Mouse (Mus musculus): ENCODE data around the gene Anks1b. TPM values are rescaled to one million over a fixed set of nuclear protein-coding genes. Genes with fewer than 3 reads are reported as not detected.
"Not testable (repeated sequence)": the region's sequence is repeated elsewhere in the genome, so short reads cannot be mapped to it uniquely, and the experiment has no call there.

Gene Anks1b
- polyA plus RNA-seq, 1 experiment, result 0.03 TPM

DNA sequence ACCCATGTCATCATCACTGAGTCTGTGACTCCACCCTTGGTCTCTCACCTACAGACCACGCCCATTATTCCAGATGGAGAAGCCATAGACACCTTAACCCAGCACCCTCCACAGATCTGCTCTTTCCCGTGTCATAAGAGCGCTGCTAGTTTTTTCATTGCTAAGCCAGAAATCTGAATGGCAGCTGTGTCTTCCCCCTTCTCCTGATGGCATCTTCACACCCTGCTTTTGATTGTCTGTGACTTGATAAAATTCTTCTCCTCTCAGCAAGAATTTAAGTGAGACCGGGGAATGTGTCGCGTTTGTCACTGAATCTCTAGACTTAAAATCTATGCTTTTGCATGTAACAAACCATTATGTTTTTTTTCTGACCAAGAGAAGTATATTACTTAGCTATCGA is 736.1 kb downstream of the Anks1b start:
- 84% methylated on average over 7 of the region's 7 CpGs for WGBS

DNA sequence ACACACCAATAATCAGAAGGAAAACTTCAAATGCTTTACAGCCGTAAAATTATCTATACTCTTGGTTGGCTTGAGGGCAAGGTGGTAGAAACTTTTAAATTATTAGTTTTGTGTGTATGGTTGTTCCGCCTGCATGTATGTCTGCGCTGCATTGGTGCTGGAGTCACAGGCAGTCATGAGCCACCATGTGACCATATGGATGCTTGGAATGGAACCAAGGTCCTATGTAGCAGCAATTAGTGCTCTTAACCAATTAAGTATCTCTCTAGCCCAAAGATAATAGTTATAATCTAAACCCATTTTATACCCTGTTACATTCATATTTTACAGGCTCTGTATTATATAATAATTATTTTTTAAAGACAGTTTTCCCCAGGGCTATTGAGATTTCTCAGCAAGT is 739.7 kb downstream of the Anks1b start:
- Histone ChIP-seq H3K36me3 (ENCODE audit: control insufficient read depth, insufficient read depth, low read length) (no peaks in the 10 kb centered on the region), H3K27me3 (ENCODE audit: control insufficient read depth, insufficient read depth, low read length) (no peaks in the 10 kb centered on the region), H3K4me3 (ENCODE audit: low read depth, low read length) (no peak overlapping the region), H3K27ac (ENCODE audit: insufficient read depth, low read depth, low read length) (no peak overlapping the region), H3K4me1 (ENCODE audit: control insufficient read depth, insufficient read depth, insufficient read length, low read length) (no peaks in the 10 kb centered on the region)
- 91% methylated on average over 3 of the region's 3 CpGs for WGBS
- TF ChIP-seq CTCF (IDR thresholded peaks at IDR 0.05; ENCODE audit: extremely low read depth, insufficient read length, insufficient replicate concordance, low read depth, low read length) (no peak), POLR2A (IDR thresholded peaks at IDR 0.05; ENCODE audit: low read depth, low read length) (no peak)

More for the DNA sequence above, 736.1 kb downstream of the Anks1b start:
- Histone ChIP-seq H3K27me3 (ENCODE audit: control insufficient read depth, insufficient read depth, low read length) (no peaks in the 10 kb centered on the region), H3K4me3 (ENCODE audit: low read depth, low read length) (no peak overlapping the region), H3K27ac (ENCODE audit: insufficient read depth, low read depth, low read length) (no peak overlapping the region), H3K4me1 (ENCODE audit: control insufficient read depth, insufficient read depth, insufficient read length, low read length) (no peaks in the 10 kb centered on the region), H3K36me3 (ENCODE audit: control insufficient read depth, insufficient read depth, low read length) (no peaks in the 10 kb centered on the region)
- no peak for TF ChIP-seq CTCF (IDR thresholded peaks at IDR 0.05; ENCODE audit: extremely low read depth, insufficient read length, insufficient replicate concordance, low read depth, low read length)
- no peak for TF ChIP-seq POLR2A (IDR thresholded peaks at IDR 0.05; ENCODE audit: low read depth, low read length)

DNA sequence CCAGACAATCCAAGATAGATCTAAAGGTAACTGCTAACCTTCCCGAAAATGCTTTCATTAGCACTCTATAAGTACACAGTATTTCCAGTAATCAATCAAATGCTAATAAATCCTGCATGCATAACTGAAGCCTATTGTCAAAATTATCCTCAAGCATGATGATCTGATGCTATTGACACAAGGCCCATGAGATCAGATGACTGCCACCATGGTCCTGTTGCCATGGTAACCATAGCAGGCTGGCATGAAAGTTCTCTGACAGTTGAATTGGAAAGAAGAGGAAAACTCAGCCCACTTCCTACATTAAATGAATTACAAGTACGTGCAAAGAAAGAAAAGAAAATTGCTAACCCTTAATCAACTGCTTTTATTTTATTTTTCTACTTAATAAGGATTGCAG is 741.9 kb downstream of the Anks1b start:
- Histone ChIP-seq H3K36me3 (ENCODE audit: control insufficient read depth, insufficient read depth, low read length) (no peaks in the 10 kb centered on the region), H3K4me3 (ENCODE audit: low read depth, low read length) (no peak overlapping the region), H3K4me1 (ENCODE audit: control insufficient read depth, insufficient read depth, insufficient read length, low read length) (no peaks in the 10 kb centered on the region), H3K27ac (ENCODE audit: insufficient read depth, low read depth, low read length) (no peak overlapping the region), H3K27me3 (ENCODE audit: control insufficient read depth, insufficient read depth, low read length) (no peaks in the 10 kb centered on the region)
- WGBS, result 67% methylated on average over 2 of the region's 2 CpGs
- TF ChIP-seq CTCF (IDR thresholded peaks at IDR 0.05; ENCODE audit: extremely low read depth, insufficient read length, insufficient replicate concordance, low read depth, low read length), result no peak
- no peak for TF ChIP-seq POLR2A (IDR thresholded peaks at IDR 0.05; ENCODE audit: low read depth, low read length)

DNA sequence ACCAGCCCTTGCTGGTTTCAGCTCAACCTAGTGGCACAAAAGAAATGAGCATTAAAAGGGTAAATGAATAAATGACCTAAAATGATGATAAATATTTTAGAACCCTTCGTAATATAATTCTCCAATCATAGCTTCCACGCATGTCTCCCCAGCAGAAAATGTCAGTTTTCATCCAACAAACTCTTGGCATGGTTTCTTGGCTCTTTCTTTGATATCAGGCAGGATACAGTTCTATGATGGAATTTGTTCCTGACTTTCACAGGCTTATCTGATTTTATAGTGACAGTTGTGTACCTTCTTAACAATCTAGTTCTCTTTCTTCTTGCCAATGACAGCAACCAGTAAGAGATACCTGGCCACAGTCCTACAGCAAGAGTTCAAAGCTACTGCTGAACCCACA is 743.3 kb downstream of the Anks1b start:
- WGBS, result 81% methylated on average over 2 of the region's 2 CpGs
- no peaks in the 10 kb centered on the region for H3K27me3 ChIP-seq (ENCODE audit: control insufficient read depth, insufficient read depth, low read length)
- TF ChIP-seq CTCF (IDR thresholded peaks at IDR 0.05; ENCODE audit: extremely low read depth, insufficient read length, insufficient replicate concordance, low read depth, low read length) (no peak), POLR2A (IDR thresholded peaks at IDR 0.05; ENCODE audit: low read depth, low read length) (no peak)
- H3K4me3 ChIP-seq (ENCODE audit: low read depth, low read length), result no peak overlapping the region
- H3K4me1 ChIP-seq (ENCODE audit: control insufficient read depth, insufficient read depth, insufficient read length, low read length), result no peaks in the 10 kb centered on the region
- H3K27ac ChIP-seq (ENCODE audit: insufficient read depth, low read depth, low read length), result no peak overlapping the region
- no peaks in the 10 kb centered on the region for H3K36me3 ChIP-seq (ENCODE audit: control insufficient read depth, insufficient read depth, low read length)

DNA sequence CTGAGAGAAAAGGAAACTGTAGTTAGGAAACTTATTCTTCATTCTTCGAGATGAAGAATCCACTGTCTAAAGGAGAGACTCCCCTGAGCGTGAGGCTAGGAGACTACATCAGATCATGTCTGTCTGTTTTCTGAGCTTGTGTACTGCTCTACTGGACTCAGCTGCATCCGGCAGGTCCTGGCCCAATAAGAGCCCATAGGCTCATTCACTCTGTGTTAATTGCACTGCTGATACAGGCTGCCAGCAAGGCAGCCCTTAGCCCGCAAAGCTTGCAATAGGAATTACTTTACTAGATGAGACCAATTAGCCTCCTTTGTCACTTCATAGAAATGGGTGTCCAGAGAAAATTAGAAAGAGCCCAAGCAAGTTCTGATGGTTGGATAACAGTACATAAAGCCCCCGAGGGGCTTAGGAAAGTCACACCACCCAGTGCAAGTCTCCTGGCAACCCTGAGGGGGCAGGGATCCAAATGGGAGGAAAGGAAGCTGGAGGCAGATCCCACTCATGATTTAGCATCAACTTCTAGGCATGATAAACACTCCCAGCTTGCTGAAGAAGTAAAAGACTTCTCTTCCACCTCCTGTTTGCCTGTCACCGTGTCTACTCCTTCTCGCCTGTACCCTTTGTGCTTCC is 744.5 kb downstream of the Anks1b start:
- TF ChIP-seq POLR2A (IDR thresholded peaks at IDR 0.05; ENCODE audit: low read depth, low read length) (no peak), CTCF (IDR thresholded peaks at IDR 0.05; ENCODE audit: extremely low read depth, insufficient read length, insufficient replicate concordance, low read depth, low read length) (no peak)
- H3K36me3 ChIP-seq (ENCODE audit: control insufficient read depth, insufficient read depth, low read length), result no peaks in the 10 kb centered on the region
- 82% methylated on average over 7 of the region's 7 CpGs for WGBS

DNA sequence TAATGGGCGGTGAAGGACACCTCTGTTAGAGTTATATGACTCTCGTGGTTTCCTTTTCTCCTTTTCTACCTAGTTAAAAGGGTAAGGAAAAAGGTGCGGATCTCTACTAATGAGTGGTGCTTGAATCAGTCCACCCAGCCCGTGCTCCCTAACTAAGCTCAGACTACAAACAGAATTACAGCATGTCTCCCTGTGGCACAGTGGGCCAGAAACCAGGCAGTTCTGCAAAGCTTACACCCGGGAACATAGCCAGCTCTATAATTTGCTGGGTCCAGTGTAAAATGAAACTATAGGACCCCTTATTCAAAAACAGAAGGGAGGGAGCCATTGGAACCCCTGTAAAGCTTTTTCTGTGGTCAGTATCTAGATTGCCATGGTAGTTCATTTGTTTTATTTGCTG is 754.2 kb downstream of the Anks1b start:
- Histone ChIP-seq H3K4me3 (ENCODE audit: low read depth, low read length) (no peak overlapping the region), H3K27ac (ENCODE audit: insufficient read depth, low read depth, low read length) (no peak overlapping the region), H3K4me1 (ENCODE audit: control insufficient read depth, insufficient read depth, insufficient read length, low read length) (no peaks in the 10 kb centered on the region), H3K27me3 (ENCODE audit: control insufficient read depth, insufficient read depth, low read length) (no peaks in the 10 kb centered on the region), H3K36me3 (ENCODE audit: control insufficient read depth, insufficient read depth, low read length) (no peaks in the 10 kb centered on the region)
- 81% methylated on average over 5 of the region's 5 CpGs for WGBS
- no peak for TF ChIP-seq CTCF (IDR thresholded peaks at IDR 0.05; ENCODE audit: extremely low read depth, insufficient read length, insufficient replicate concordance, low read depth, low read length)
- TF ChIP-seq POLR2A (IDR thresholded peaks at IDR 0.05; ENCODE audit: low read depth, low read length), result no peak

More for the DNA sequence above, 744.5 kb downstream of the Anks1b start:
- Histone ChIP-seq H3K27me3 (ENCODE audit: control insufficient read depth, insufficient read depth, low read length) (no peaks in the 10 kb centered on the region), H3K27ac (ENCODE audit: insufficient read depth, low read depth, low read length) (no peak overlapping the region), H3K4me1 (ENCODE audit: control insufficient read depth, insufficient read depth, insufficient read length, low read length) (no peaks in the 10 kb centered on the region), H3K4me3 (ENCODE audit: low read depth, low read length) (no peak overlapping the region)

DNA sequence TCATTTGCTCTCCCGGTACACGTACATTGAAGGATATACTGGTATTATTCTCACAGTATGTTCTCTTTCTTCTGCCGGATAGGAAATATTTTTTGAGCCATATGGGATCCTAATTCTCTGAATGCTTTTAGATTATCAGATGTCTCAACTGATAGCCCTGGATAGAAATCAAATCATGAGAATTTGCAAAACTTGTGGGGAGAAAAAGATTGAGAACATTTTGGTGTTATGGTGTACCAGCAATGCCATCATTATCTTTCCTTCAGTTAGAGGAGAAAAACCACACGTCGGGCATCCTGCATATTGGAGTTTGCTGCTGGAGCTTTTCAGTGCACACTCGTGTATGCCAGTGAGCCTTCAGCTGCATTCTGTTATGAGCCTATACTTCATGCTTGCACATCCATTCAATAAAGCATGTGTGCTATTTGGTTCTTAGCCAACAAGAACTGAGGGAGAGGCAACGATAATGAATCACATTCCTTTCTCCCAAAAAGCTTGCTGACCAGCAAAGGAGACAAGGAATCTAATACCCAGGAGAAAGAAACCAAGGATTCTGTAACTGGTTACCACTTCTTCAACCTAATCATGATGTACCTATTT is 756.9 kb downstream of the Anks1b start:
- Histone ChIP-seq H3K36me3 (ENCODE audit: control insufficient read depth, insufficient read depth, low read length) (no peaks in the 10 kb centered on the region), H3K27ac (ENCODE audit: insufficient read depth, low read depth, low read length) (no peak overlapping the region), H3K27me3 (ENCODE audit: control insufficient read depth, insufficient read depth, low read length) (no peaks in the 10 kb centered on the region), H3K4me1 (ENCODE audit: control insufficient read depth, insufficient read depth, insufficient read length, low read length) (no peaks in the 10 kb centered on the region), H3K4me3 (ENCODE audit: low read depth, low read length) (no peak overlapping the region)
- WGBS, result 83% methylated on average over 7 of the region's 7 CpGs
- TF ChIP-seq CTCF (IDR thresholded peaks at IDR 0.05; ENCODE audit: extremely low read depth, insufficient read length, insufficient replicate concordance, low read depth, low read length), result no peak
- TF ChIP-seq POLR2A (IDR thresholded peaks at IDR 0.05; ENCODE audit: low read depth, low read length), result no peak

DNA sequence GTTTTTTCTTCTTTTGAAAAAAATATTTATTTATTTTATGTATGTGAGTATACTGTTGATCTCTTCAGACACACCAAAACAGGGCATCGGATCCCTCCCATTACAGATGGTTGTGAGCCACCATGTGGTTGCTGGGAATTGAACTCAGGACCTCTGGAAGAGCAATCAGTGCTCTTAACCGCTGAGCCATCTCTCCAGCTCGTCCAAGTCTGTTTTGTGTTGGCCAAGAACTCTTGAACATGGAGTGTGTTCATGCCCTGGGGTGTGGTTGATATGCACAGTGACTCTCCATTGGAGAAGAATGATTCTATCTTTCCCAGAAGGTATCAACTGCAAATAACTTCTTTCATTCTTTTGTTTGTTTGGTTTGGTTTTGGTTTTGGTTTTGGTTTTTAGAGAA is 757.5 kb downstream of the Anks1b start:
- H3K27ac ChIP-seq (ENCODE audit: insufficient read depth, low read depth, low read length); H3K27me3 ChIP-seq (ENCODE audit: control insufficient read depth, insufficient read depth, low read length); H3K4me1 ChIP-seq (ENCODE audit: control insufficient read depth, insufficient read depth, insufficient read length, low read length); H3K36me3 ChIP-seq (ENCODE audit: control insufficient read depth, insufficient read depth, low read length); H3K4me3 ChIP-seq (ENCODE audit: low read depth, low read length): not testable (repeated sequence)
- WGBS, result 67% methylated on average over 3 of the region's 3 CpGs

Data from small intestine, adult 2 months (tissue).